Mouse (Mus musculus) lung, embryonic 15.5 days (tissue): ENCODE results near the gene Msmb. TPM values are rescaled to one million over a fixed set of nuclear protein-coding genes. Genes with fewer than 3 reads are reported as not detected.
A peak's percentile ranks its signal among the peaks of the same experiment; 100 is the strongest.
"Not testable (repeated sequence)": the region's sequence is repeated elsewhere in the genome, so short reads cannot be mapped to it uniquely, and the experiment has no call there.

Experiments used
- ATAC-seq: fragments of 200-750 bp; cut with Nextera tagmentation; 2 replicates; pipeline ENCODE4 v1.8.0; 2017; ENCODE audit warnings: moderate number of reproducible peaks, borderline replicate concordance; ENCODE audit not compliant: low FRiP score, low TSS enrichment; ENCODE audit errors: extremely low read depth
- H3K27ac ChIP-seq: fragments of 300-500 bp; sonication (generic); 2 replicates; pipeline ENCODE4 v1.5.1; 2015; ENCODE audit warnings: moderate library complexity, mild to moderate bottlenecking, inconsistent platforms
- H3K27me3 ChIP-seq: fragments of 300-500 bp; sonication (generic); 2 replicates; pipeline ENCODE4 v1.6.1; 2015; ENCODE audit warnings: inconsistent platforms
- H3K36me3 ChIP-seq: fragments of 300-500 bp; sonication (generic); 2 replicates; pipeline ENCODE4 v1.6.1; 2015; ENCODE audit warnings: inconsistent platforms
- H3K4me1 ChIP-seq: fragments of 300-500 bp; sonication (generic); 2 replicates; pipeline ENCODE4 v1.6.1; 2015; ENCODE audit warnings: inconsistent platforms
- H3K4me2 ChIP-seq: fragments of 300-500 bp; sonication (generic); 2 replicates; pipeline ENCODE4 v1.6.1; 2015; ENCODE audit warnings: inconsistent platforms, mild to moderate bottlenecking, moderate library complexity
- H3K4me3 ChIP-seq: fragments of 300-500 bp; sonication (generic); 2 replicates; pipeline ENCODE4 v1.5.1; 2015; ENCODE audit warnings: mild to moderate bottlenecking, inconsistent platforms
- H3K9ac ChIP-seq: fragments of 300-500 bp; sonication (generic); 2 replicates; pipeline ENCODE4 v1.6.1; 2015; ENCODE audit warnings: inconsistent platforms
- H3K9me3 ChIP-seq: fragments of 300-500 bp; sonication (generic); 2 replicates; pipeline ENCODE4 v1.6.1; 2016; ENCODE audit warnings: inconsistent platforms
- WGBS: fragments of 180-500 bp; shearing (Covaris S2); methylation state at CpG from one replicate; pipeline ENCODE4 v1.1.7; 2015; 5-methylcytosine and 5-hydroxymethylcytosine counted together
- polyA plus RNA-seq: library from polyadenylated mRNA; unstranded; fragments of >200 nt; fragmentation: Nextera tagmentation; extraction: Ambion mirVana; gene quantifications from 2 replicates; pipeline ENCODE4 v1.2.1, GENCODE M21; 2015

Msmb gene
- polyA plus RNA-seq, 1 experiment from 2014 or later, result not detected

DNA sequence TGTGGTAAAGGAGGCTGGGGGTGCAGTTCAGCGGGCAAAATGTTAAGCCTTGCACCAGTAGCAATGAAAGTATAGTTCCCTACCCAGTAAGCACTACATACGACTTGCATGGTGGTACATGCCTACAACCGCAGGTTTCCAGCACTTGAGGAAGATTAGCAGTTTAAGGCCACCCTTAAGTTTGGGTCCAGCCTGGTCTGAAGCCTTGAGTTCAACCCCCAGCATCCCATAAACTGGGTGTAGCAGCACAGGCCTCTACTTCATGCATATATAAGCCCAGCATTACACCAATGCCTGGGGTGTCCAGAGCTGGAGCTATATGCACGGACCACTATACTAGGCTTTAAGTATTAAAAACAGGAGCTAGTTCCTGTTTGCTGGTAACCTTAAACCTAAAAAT is 42.0 kb downstream of the Msmb start:
- H3K36me3 ChIP-seq, result peaks cover 76% of the 10 kb centered on the region
- WGBS, result 97% methylated on average over 4 of the region's 4 CpGs
- H3K27ac ChIP-seq, result no peak overlapping the region
- H3K9ac ChIP-seq, result no peak overlapping the region
- H3K4me2 ChIP-seq, result no peak overlapping the region
- H3K4me1 ChIP-seq, result no peaks in the 10 kb centered on the region
- H3K9me3 ChIP-seq, result no peaks in the 10 kb centered on the region
- H3K27me3 ChIP-seq, result no peaks in the 10 kb centered on the region
- no peak for ATAC-seq
- no peak overlapping the region for H3K4me3 ChIP-seq

DNA sequence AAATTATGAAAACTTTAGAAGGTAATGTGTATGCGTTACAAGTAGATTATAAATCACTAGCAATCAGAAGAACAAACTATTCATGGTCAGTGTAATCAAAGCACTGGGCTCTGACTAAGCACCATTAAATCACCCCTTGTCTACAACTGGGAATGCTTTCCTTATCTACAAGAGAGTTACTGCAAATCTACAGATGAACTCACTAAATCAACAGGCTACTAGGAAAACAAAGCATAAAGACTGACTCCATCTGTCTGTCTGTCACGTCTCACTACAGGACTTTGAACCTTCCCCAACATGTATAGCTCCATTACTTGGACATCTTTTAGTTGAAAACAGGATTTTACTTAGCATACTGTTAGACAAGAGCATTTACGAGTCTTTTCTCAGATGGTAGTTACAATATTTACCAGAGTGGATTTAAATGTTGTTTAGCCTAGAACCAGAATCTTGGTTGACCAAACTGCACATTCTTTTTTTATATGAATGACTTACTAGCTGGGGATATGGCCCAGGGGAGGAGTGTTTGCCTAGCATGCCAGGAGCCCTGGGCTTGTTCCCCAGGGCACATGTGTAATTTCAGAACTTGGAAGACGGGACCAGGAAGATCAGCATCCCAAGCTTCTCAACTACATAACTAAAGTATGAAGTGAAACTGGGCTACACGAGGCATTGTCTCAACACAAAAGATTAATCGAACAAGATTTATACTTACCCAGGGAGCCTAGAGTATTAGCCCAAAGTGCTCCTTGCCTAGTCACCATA is 49.0 kb downstream of the Msmb start:
- Histone ChIP-seq H3K27ac (no peak overlapping the region), H3K9me3 (no peaks in the 10 kb centered on the region), H3K36me3 (peaks cover 71% of the 10 kb centered on the region), H3K4me3 (no peak overlapping the region), H3K9ac (no peak overlapping the region), H3K4me2 (no peak overlapping the region), H3K27me3 (no peaks in the 10 kb centered on the region), H3K4me1 (no peaks in the 10 kb centered on the region)
- ATAC-seq, result no peak
- WGBS, result 84% methylated on average over 6 of the region's 6 CpGs

DNA sequence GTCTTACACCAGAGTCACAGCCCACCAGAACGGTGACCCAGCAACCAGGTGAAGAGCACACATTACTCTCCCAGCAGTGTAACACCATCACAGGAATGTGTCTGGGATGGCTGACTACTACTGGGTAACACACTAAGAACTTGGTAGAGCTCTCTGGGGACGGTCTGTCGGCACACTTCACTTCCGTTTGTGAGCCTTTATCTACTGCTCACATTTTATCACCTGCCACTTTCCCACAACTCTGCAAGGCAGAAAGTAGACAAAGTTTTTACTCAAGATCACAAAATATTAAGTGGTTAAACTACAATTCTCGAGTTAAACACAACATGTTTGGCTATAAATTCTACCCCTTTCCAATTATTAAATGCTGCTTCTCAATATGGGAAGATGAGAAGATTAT is 50.1 kb downstream of the Msmb start:
- no peaks in the 10 kb centered on the region for H3K27me3 ChIP-seq
- H3K4me2 ChIP-seq, result no peak overlapping the region
- no peak overlapping the region for H3K27ac ChIP-seq
- no peaks in the 10 kb centered on the region for H3K9me3 ChIP-seq
- no peak for ATAC-seq
- H3K36me3 ChIP-seq, result peaks cover 70% of the 10 kb centered on the region
- no peaks in the 10 kb centered on the region for H3K4me1 ChIP-seq
- no peak overlapping the region for H3K9ac ChIP-seq
- no peak overlapping the region for H3K4me3 ChIP-seq
- WGBS, result 88% methylated on average over 5 of the region's 5 CpGs

DNA sequence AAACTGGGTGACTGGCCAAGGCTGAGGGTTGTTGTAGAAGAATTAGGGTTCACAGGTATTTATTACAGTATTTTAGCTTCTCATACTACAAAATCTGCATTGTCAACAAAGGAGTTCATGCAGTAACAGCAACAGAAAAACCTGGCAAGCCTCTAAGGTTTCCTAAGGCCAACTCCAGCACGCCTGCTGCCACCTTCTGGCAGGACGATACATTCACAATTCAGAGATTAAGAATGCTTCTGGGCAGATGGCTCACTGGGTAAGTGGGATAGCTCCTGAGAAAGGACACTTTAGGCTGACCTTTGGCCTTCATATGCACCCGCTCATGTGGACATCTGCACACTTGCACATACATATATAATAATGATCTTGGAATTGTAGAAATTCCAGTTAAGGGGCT is 50.6 kb downstream of the Msmb start:
- no peak overlapping the region for H3K27ac ChIP-seq
- H3K9me3 ChIP-seq, result no peaks in the 10 kb centered on the region
- ATAC-seq, result no peak
- no peak overlapping the region for H3K4me3 ChIP-seq
- H3K9ac ChIP-seq, result no peak overlapping the region
- 42% methylated on average over 3 of the region's 3 CpGs for WGBS
- H3K36me3 ChIP-seq, result peaks cover 69% of the 10 kb centered on the region
- H3K4me1 ChIP-seq, result no peaks in the 10 kb centered on the region
- H3K27me3 ChIP-seq, result no peaks in the 10 kb centered on the region
- H3K4me2 ChIP-seq, result no peak overlapping the region

DNA sequence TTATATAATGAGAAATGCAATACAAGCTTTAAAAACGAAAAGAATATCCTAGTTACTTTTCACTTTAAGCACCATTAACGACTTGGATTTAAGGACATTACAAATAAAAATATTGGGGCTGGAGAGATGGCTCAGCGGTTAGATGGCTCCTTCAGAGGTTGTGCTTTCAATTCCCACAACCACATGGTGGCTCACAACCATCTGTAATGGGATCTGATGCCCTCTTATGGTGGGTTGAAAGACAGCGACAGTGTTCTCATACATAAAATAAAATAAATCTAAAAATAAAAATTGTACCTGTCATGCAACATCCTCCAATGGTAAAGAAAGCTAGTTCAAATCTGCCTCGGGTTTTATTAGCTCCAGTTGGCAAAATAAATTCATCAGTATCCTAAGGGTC is 51.7 kb downstream of the Msmb start:
- 74% methylated on average over 5 of the region's 5 CpGs for WGBS
- H3K27ac ChIP-seq, H3K4me2 ChIP-seq, H3K9me3 ChIP-seq, ATAC-seq, H3K4me3 ChIP-seq, H3K27me3 ChIP-seq, H3K9ac ChIP-seq, H3K4me1 ChIP-seq: not testable (repeated sequence)
- H3K36me3 ChIP-seq, result peaks cover 66% of the 10 kb centered on the region

DNA sequence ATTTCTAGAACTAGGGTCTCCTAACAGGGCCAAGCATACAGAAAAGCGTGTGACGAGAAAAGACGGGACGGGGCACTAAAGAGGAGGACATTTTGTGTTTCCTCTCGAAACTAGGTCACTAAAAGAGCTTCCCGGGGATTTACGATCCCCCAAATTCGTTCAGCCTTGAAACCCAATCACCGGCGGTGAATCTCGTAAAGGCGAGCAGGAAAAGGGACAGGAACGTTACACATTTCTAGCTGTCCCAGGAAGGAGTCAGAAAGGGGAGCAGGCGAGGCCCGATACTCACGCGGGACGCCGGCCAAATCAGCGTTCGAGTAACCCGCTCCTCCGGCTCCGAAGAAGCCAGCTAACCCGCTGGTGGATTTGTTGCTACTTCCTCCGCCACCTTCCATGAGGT is 59.5 kb downstream of the Msmb start:
- H3K4me3 ChIP-seq, result peak overlapping the region; percentile 100

DNA sequence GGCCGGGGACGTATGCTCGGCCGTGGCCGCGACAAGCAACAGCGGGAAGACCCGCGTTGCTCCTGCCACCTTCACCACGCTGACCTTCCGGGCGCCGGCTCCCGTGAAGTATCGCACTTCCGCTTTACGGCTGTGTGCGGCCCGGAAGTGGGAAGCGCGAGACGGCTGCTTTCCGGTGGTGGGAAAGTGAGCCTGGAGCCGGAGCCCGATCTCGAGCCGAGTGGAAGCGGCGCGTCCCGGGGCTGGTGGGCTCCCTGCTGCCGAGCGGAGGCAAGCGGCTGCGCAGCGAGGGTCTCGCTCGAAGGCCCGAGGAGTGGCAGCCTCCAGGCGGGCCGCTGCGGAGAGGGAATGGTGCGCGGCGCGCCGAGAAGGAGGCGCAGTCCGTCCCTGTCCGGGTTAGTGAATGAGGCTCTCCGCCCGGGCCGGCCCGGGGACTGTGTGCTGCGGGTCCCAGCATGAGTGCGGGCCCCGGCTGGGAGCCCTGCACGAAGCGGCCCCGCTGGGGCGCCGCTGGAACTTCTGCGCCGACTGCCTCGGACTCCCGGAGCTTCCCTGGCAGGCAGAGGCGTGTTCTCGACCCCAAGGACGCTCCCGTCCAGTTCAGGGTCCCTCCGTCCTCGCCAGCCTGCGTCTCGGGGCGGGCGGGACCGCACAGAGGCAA is 60.1 kb downstream of the Msmb start, which contains the start of the genes Timm23 and Parg:
Gene Timm23 (minus strand): TSS at position 108 of the 661 bp plus-strand sequence.
Gene Parg (plus strand): TSS at position 159 of the 661 bp plus-strand sequence.
- no peaks in the 10 kb centered on the region for H3K9me3 ChIP-seq
- peak within 1 kb of the TSS; percentile 100 for H3K4me3 ChIP-seq
- peak within 1 kb of the TSS; percentile 98 for H3K9ac ChIP-seq
- peak; percentile 92 for ATAC-seq
- peaks cover 21% of the 10 kb centered on the region for H3K4me1 ChIP-seq
- peak within 1 kb of the TSS; percentile 74 for H3K4me2 ChIP-seq
- peak within 1 kb of the TSS; percentile 76 for H3K27ac ChIP-seq
- peaks cover 18% of the 10 kb centered on the region for H3K36me3 ChIP-seq
- no peaks in the 10 kb centered on the region for H3K27me3 ChIP-seq
- under 1% methylated on average over 64 of the region's 77 CpGs for WGBS

More for the DNA sequence above, 59.5 kb downstream of the Msmb start:
- under 1% methylated on average over 25 of the region's 26 CpGs for WGBS
- ATAC-seq, result peak; percentile 29; the same call in 1 of the 2 replicates
- peak overlapping the region; percentile 98 for H3K9ac ChIP-seq
- no peaks in the 10 kb centered on the region for H3K9me3 ChIP-seq
- peak overlapping the region; percentile 38 for H3K27ac ChIP-seq
- peaks cover 21% of the 10 kb centered on the region for H3K4me1 ChIP-seq
- peak overlapping the region; percentile 59 for H3K4me2 ChIP-seq
- H3K36me3 ChIP-seq, result peaks cover 22% of the 10 kb centered on the region
- no peaks in the 10 kb centered on the region for H3K27me3 ChIP-seq

Other genes with a start within 250 kb of the Msmb start
- gene Galnt15, start 113.0 kb upstream of the Msmb start, polyA plus RNA-seq, result 0.10 and 0.16 TPM in 2 replicates
- 19.0 and 20.9 TPM in 2 replicates for gene Oxnad1, start 56.6 kb upstream of the Msmb start, polyA plus RNA-seq
- gene Dph3, start 56.3 kb upstream of the Msmb start, polyA plus RNA-seq, result 74.9 and 84.6 TPM in 2 replicates
- 97.6 and 100 TPM in 2 replicates for gene Ncoa4, start 17.8 kb downstream of the Msmb start, polyA plus RNA-seq
- 252 and 264 TPM in 2 replicates for gene Timm23, start 59.9 kb downstream of the Msmb start, polyA plus RNA-seq
- gene Parg, start 59.9 kb downstream of the Msmb start, polyA plus RNA-seq, result 37.9 and 39.7 TPM in 2 replicates
- 10.1 and 10.3 TPM in 2 replicates for gene Ogdhl, start 180.0 kb downstream of the Msmb start, polyA plus RNA-seq
- gene 1700024G13Rik, start 246.4 kb downstream of the Msmb start, polyA plus RNA-seq, result 0.41 TPM in 1 of 2 replicates, not detected in the other